Mouse (Mus musculus) neural tube, embryonic 13.5 days (tissue): ENCODE data around the gene Tns1. TPM values are rescaled to one million over a fixed set of nuclear protein-coding genes. Genes with fewer than 3 reads are reported as not detected.
A peak's percentile ranks its signal among the peaks of the same experiment; 100 is the strongest.

Experiments used
- ATAC-seq: fragments of 200-750 bp; cut with Nextera tagmentation; 2 replicates; pipeline ENCODE4 v1.8.0; 2017; ENCODE audit warnings: low read depth, mild to moderate bottlenecking, moderate TSS enrichment, moderate library complexity
- H3K27ac ChIP-seq: fragments of 300-500 bp; sonication (generic); replicated peaks from 2 replicates; pipeline ENCODE4 v1.5.1; 2015; ENCODE audit warnings: moderate library complexity, mild to moderate bottlenecking, inconsistent platforms
- H3K27me3 ChIP-seq: fragments of 300-500 bp; sonication (generic); 2 replicates; pipeline ENCODE4 v1.6.1; 2015; ENCODE audit warnings: mild to moderate bottlenecking, inconsistent platforms
- H3K36me3 ChIP-seq: fragments of 300-500 bp; sonication (generic); 2 replicates; pipeline ENCODE4 v1.6.1; 2015; ENCODE audit warnings: mild to moderate bottlenecking, inconsistent platforms
- H3K4me1 ChIP-seq: fragments of 300-500 bp; sonication (generic); replicated peaks from 2 replicates; pipeline ENCODE4 v1.6.1; 2015; ENCODE audit warnings: inconsistent platforms
- H3K4me2 ChIP-seq: fragments of 300-500 bp; sonication (generic); 2 replicates; pipeline ENCODE4 v1.6.1; 2015; ENCODE audit warnings: inconsistent platforms, mild to moderate bottlenecking, moderate library complexity
- H3K4me3 ChIP-seq: fragments of 300-500 bp; sonication (generic); 2 replicates; pipeline ENCODE4 v1.5.1; 2015; ENCODE audit warnings: mild to moderate bottlenecking, inconsistent platforms
- H3K9ac ChIP-seq: fragments of 300-500 bp; sonication (generic); 2 replicates; pipeline ENCODE4 v1.6.1; 2015; ENCODE audit warnings: moderate library complexity, mild to moderate bottlenecking, inconsistent platforms
- H3K9me3 ChIP-seq: fragments of 300-500 bp; sonication (generic); 2 replicates; pipeline ENCODE4 v1.6.1; 2016; ENCODE audit warnings: inconsistent platforms
- WGBS: fragments of 180-500 bp; shearing (Covaris S2); methylation state at CpG from one replicate; pipeline ENCODE4 v1.1.7; 2015; 5-methylcytosine and 5-hydroxymethylcytosine counted together
- polyA plus RNA-seq: library from polyadenylated mRNA; unstranded; fragments of >200 nt; fragmentation: Nextera tagmentation; extraction: Ambion mirVana; gene quantifications from 2 replicates; pipeline ENCODE4 v1.2.1, GENCODE M21; 2015

Gene Tns1
- polyA plus RNA-seq, 1 experiment from 2014 or later = 15.8 TPM

- 91% methylated on average over 20 of the region's 20 CpGs for WGBS
- H3K27ac ChIP-seq = no peak overlapping the region
These were observed 170.8 kb downstream of the Tns1 start for GRCm38 (mm10) chr1:73953317-73954014.

GRCm38 (mm10) chr1:73952598-73952997 lies 171.7 kb downstream of the Tns1 start:
- no peak for ATAC-seq
- H3K27me3 ChIP-seq = no peaks in the 10 kb centered on the region
- 0 out of 2 replicates have a peak, but pooled peaks cover 11% of the 10 kb centered on the region for H3K36me3 ChIP-seq
- no peak overlapping the region for H3K27ac ChIP-seq
- H3K4me1 ChIP-seq = peaks cover 23% of the 10 kb centered on the region
- H3K4me3 ChIP-seq = no peak overlapping the region
- no peak overlapping the region for H3K4me2 ChIP-seq
- no peaks in the 10 kb centered on the region for H3K9me3 ChIP-seq
- WGBS = 79% methylated on average over 10 of the region's 10 CpGs
- H3K9ac ChIP-seq = no peak overlapping the region

More at GRCm38 (mm10) chr1:73953317-73954014, 170.8 kb downstream of the Tns1 start:
- Histone ChIP-seq H3K36me3 (0 out of 2 replicates have a peak, but pooled peaks cover 11% of the 10 kb centered on the region), H3K9ac (no peak overlapping the region), H3K4me1 (peaks cover 22% of the 10 kb centered on the region), H3K4me3 (no peak overlapping the region), H3K9me3 (no peaks in the 10 kb centered on the region), H3K27me3 (no peaks in the 10 kb centered on the region), H3K4me2 (no peak overlapping the region)
- no peak for ATAC-seq

GRCm38 (mm10) chr1:73951178-73951577 lies 173.1 kb downstream of the Tns1 start:
- H3K36me3 ChIP-seq = 0 out of 2 replicates have a peak, but pooled peaks cover 11% of the 10 kb centered on the region
- no peak overlapping the region for H3K27ac ChIP-seq
- no peak overlapping the region for H3K9ac ChIP-seq
- H3K27me3 ChIP-seq = no peaks in the 10 kb centered on the region
- H3K4me3 ChIP-seq = no peak overlapping the region
- H3K4me1 ChIP-seq = peaks cover 20% of the 10 kb centered on the region
- no peak for ATAC-seq
- WGBS = 94% methylated on average over 3 of the region's 3 CpGs
- no peaks in the 10 kb centered on the region for H3K9me3 ChIP-seq
- no peak overlapping the region for H3K4me2 ChIP-seq

GRCm38 (mm10) chr1:73948757-73949156 lies 175.5 kb downstream of the Tns1 start:
- Histone ChIP-seq H3K4me3 (no peak overlapping the region), H3K9ac (no peak overlapping the region)
- no peak for ATAC-seq

GRCm38 (mm10) chr1:73947525-73948304 lies 176.5 kb downstream of the Tns1 start:
- no peak for ATAC-seq
- peaks cover 3% of the 10 kb centered on the region; the same call in 1 of the 2 replicates for H3K4me1 ChIP-seq
- H3K4me2 ChIP-seq = no peak overlapping the region
- no peaks in the 10 kb centered on the region for H3K9me3 ChIP-seq
- no peak overlapping the region for H3K9ac ChIP-seq
- no peaks in the 10 kb centered on the region for H3K27me3 ChIP-seq
- no peak overlapping the region for H3K27ac ChIP-seq
- no peak overlapping the region for H3K4me3 ChIP-seq
- 79% methylated on average over 15 of the region's 15 CpGs for WGBS
- 0 out of 2 replicates have a peak, but pooled peaks cover 2% of the 10 kb centered on the region for H3K36me3 ChIP-seq

More at GRCm38 (mm10) chr1:73948757-73949156, 175.5 kb downstream of the Tns1 start:
- no peak overlapping the region for H3K4me2 ChIP-seq
- WGBS = 83% methylated on average over 5 of the region's 5 CpGs
- no peaks in the 10 kb centered on the region for H3K27me3 ChIP-seq
- H3K36me3 ChIP-seq = 0 out of 2 replicates have a peak, but pooled peaks cover 11% of the 10 kb centered on the region
- H3K4me1 ChIP-seq = peaks cover 3% of the 10 kb centered on the region; the same call in 1 of the 2 replicates
- H3K9me3 ChIP-seq = no peaks in the 10 kb centered on the region
- H3K27ac ChIP-seq = no peak overlapping the region

GRCm38 (mm10) chr1:73946701-73947100 lies 177.5 kb downstream of the Tns1 start:
- Histone ChIP-seq H3K4me2 (no peak overlapping the region), H3K4me1 (peaks cover 9% of the 10 kb centered on the region; the same call in 1 of the 2 replicates), H3K27ac (no peak overlapping the region), H3K27me3 (no peaks in the 10 kb centered on the region), H3K9me3 (no peaks in the 10 kb centered on the region), H3K36me3 (no peaks in the 10 kb centered on the region), H3K9ac (no peak overlapping the region), H3K4me3 (no peak overlapping the region)
- 83% methylated on average over 7 of the region's 7 CpGs for WGBS
- no peak for ATAC-seq

GRCm38 (mm10) chr1:73944393-73944792 lies 179.9 kb downstream of the Tns1 start:
- no peak overlapping the region for H3K9ac ChIP-seq
- H3K9me3 ChIP-seq = no peaks in the 10 kb centered on the region
- peaks cover 9% of the 10 kb centered on the region; the same call in 1 of the 2 replicates for H3K4me1 ChIP-seq
- ATAC-seq = peak; percentile 69
- H3K27me3 ChIP-seq = no peaks in the 10 kb centered on the region
- no peak overlapping the region for H3K4me2 ChIP-seq
- H3K36me3 ChIP-seq = no peaks in the 10 kb centered on the region
- H3K27ac ChIP-seq = peak overlapping the region; percentile 52
- no peak overlapping the region for H3K4me3 ChIP-seq
- 47% methylated on average over 3 of the region's 3 CpGs for WGBS

GRCm38 (mm10) chr1:73943667-73944289 lies 180.5 kb downstream of the Tns1 start:
- H3K27me3 ChIP-seq = no peaks in the 10 kb centered on the region
- H3K9ac ChIP-seq = no peak overlapping the region
- H3K27ac ChIP-seq = peak overlapping the region; percentile 35
- peaks cover 9% of the 10 kb centered on the region; the same call in 1 of the 2 replicates for H3K4me1 ChIP-seq
- no peak overlapping the region for H3K4me3 ChIP-seq
- no peak for ATAC-seq
- H3K36me3 ChIP-seq = no peaks in the 10 kb centered on the region
- H3K9me3 ChIP-seq = no peaks in the 10 kb centered on the region
- H3K4me2 ChIP-seq = no peak overlapping the region
- WGBS = 80% methylated on average over 9 of the region's 9 CpGs

- no peak overlapping the region; the same call in 1 of the 2 replicates for H3K27ac ChIP-seq
- no peak for ATAC-seq
- peaks cover 9% of the 10 kb centered on the region; the same call in 1 of the 2 replicates for H3K4me1 ChIP-seq
- H3K4me2 ChIP-seq = no peak overlapping the region
- H3K4me3 ChIP-seq = no peak overlapping the region
- H3K9ac ChIP-seq = no peak overlapping the region
- H3K27me3 ChIP-seq = no peaks in the 10 kb centered on the region
- H3K36me3 ChIP-seq = no peaks in the 10 kb centered on the region
- WGBS = 93% methylated on average over 5 of the region's 5 CpGs
- no peaks in the 10 kb centered on the region for H3K9me3 ChIP-seq
These were observed 181.0 kb downstream of the Tns1 start for GRCm38 (mm10) chr1:73943255-73943654.

- WGBS = 69% methylated on average over 2 of the region's 2 CpGs
- H3K27ac ChIP-seq = no peak overlapping the region
These were observed 182.0 kb downstream of the Tns1 start for GRCm38 (mm10) chr1:73942243-73942642.

GRCm38 (mm10) chr1:73941697-73942096 lies 182.6 kb downstream of the Tns1 start:
- Histone ChIP-seq H3K27me3 (no peaks in the 10 kb centered on the region), H3K36me3 (no peaks in the 10 kb centered on the region), H3K4me3 (no peak overlapping the region), H3K4me2 (no peak overlapping the region), H3K9me3 (no peaks in the 10 kb centered on the region), H3K4me1 (peaks cover 6% of the 10 kb centered on the region; the same call in 1 of the 2 replicates), H3K9ac (no peak overlapping the region), H3K27ac (no peak overlapping the region)
- WGBS = 80% methylated on average over 9 of the region's 9 CpGs
- ATAC-seq = no peak

More at GRCm38 (mm10) chr1:73942243-73942642, 182.0 kb downstream of the Tns1 start:
- H3K4me2 ChIP-seq = no peak overlapping the region
- H3K9me3 ChIP-seq = no peaks in the 10 kb centered on the region
- no peak overlapping the region for H3K9ac ChIP-seq
- H3K27me3 ChIP-seq = no peaks in the 10 kb centered on the region
- no peaks in the 10 kb centered on the region for H3K36me3 ChIP-seq
- no peak overlapping the region for H3K4me3 ChIP-seq
- ATAC-seq = no peak
- peaks cover 6% of the 10 kb centered on the region; the same call in 1 of the 2 replicates for H3K4me1 ChIP-seq
